Mouse (Mus musculus): ENCODE results near the gene Rapgef3. TPM values are rescaled to one million over a fixed set of nuclear protein-coding genes. Genes with fewer than 3 reads are reported as not detected.

Rapgef3 gene
- total and polyA plus RNA-seq, 3 experiments = 6.6 to 7.4 TPM; not detected in 1

GRCm38 (mm10) chr15:97767280-97768186, at the start of gene Rapgef3 (continued):
- TF ChIP-seq CTCF (IDR thresholded peaks at IDR 0.05 in 2 of 3, conservative IDR thresholded peaks at IDR 0.05 in 1 of 3; ENCODE audit: control insufficient read depth in 1 of 3, insufficient read depth in 1 of 3, low read depth in 2 of 3, low read length in 3 of 3, poor library complexity in 1 of 3, severe bottlenecking in 1 of 3) (peak; percentile 73 to 91 (median 90)), KAT2A (conservative IDR thresholded peaks at IDR 0.05; ENCODE audit: low read depth, low read length) (no peak), SIN3A (IDR thresholded peaks at IDR 0.05; ENCODE audit: low read length) (peak; percentile 70), SMC3 (IDR thresholded peaks at IDR 0.05; ENCODE audit: low read depth, low read length) (peak; percentile 95), BHLHE40 (IDR thresholded peaks at IDR 0.05; ENCODE audit: borderline replicate concordance, low read depth, low read length) (no peak)

GRCm38 (mm10) chr15:97816199-97816994, 48.6 kb upstream of the Rapgef3 start:
- H3K79me2 ChIP-seq (ENCODE audit: control insufficient read depth, insufficient read depth, low read length, poor library complexity) = peaks cover 76% of the 10 kb centered on the region
- no peak overlapping the region for H3K27ac ChIP-seq (ENCODE audit: control insufficient read depth, low read depth, low read length)
- H3K36me3 ChIP-seq (ENCODE audit: control insufficient read depth in 1 of 2, insufficient read depth in 2 of 2, low read length in 2 of 2) = peaks cover 2 to 61% of the 10 kb centered on the region in 2 experiments; a peak in 3 of 4 replicates
- DNase-seq (ENCODE audit: low read depth, low spot score) = no peak
- H3K27me3 ChIP-seq (ENCODE audit: control insufficient read depth in 1 of 2, insufficient read depth in 2 of 2, low read length in 2 of 2) = no peaks in the 10 kb centered on the region
- no peak for TF ChIP-seq MYC (IDR thresholded peaks at IDR 0.05; ENCODE audit: low read depth, low read length)
- TF ChIP-seq CTCF (IDR thresholded peaks at IDR 0.05 in 2 of 3, conservative IDR thresholded peaks at IDR 0.05 in 1 of 3; ENCODE audit: control insufficient read depth in 1 of 3, insufficient read depth in 1 of 3, low read depth in 2 of 3, low read length in 3 of 3, poor library complexity in 1 of 3, severe bottlenecking in 1 of 3) = peak; percentile 63 to 75 (median 64)
- TF ChIP-seq POLR2AphosphoS2 (IDR thresholded peaks at IDR 0.05; ENCODE audit: low read length) = no peak
- no peak for TF ChIP-seq GABPA (IDR thresholded peaks at IDR 0.05; ENCODE audit: low read depth, low read length)
- H3K4me3 ChIP-seq (ENCODE audit: control insufficient read depth in 1 of 2, insufficient read depth in 1 of 2, low read depth in 2 of 2, low read length in 2 of 2) = no peak overlapping the region
- no peaks in the 10 kb centered on the region for H3K9me3 ChIP-seq (replicated peaks; ENCODE audit: insufficient read depth, low read length)
- 0 out of 4 replicates have a peak, but pooled peaks cover 0 to 2% of the 10 kb centered on the region in 2 experiments for H3K4me1 ChIP-seq (ENCODE audit: control insufficient read depth in 1 of 2, insufficient read depth in 2 of 2, low read length in 2 of 2)
- no peak overlapping the region for H3K9ac ChIP-seq (ENCODE audit: control insufficient read depth, low read depth, low read length, poor library complexity, severe bottlenecking)

- DNase-seq (ENCODE audit: low read depth, low spot score) = no peak
- Histone ChIP-seq H3K27me3 (ENCODE audit: control insufficient read depth in 1 of 2, insufficient read depth in 2 of 2, low read length in 2 of 2) (no peaks in the 10 kb centered on the region), H3K9ac (ENCODE audit: control insufficient read depth, low read depth, low read length, poor library complexity, severe bottlenecking) (no peak overlapping the region), H3K9me3 (replicated peaks; ENCODE audit: insufficient read depth, low read length) (no peaks in the 10 kb centered on the region), H3K27ac (ENCODE audit: control insufficient read depth, low read depth, low read length) (no peak overlapping the region), H3K4me1 (ENCODE audit: control insufficient read depth in 1 of 2, insufficient read depth in 2 of 2, low read length in 2 of 2) (no peaks in the 10 kb centered on the region), H3K4me3 (ENCODE audit: control insufficient read depth in 1 of 2, insufficient read depth in 1 of 2, low read depth in 2 of 2, low read length in 2 of 2) (no peak overlapping the region), H3K79me2 (ENCODE audit: control insufficient read depth, insufficient read depth, low read length, poor library complexity) (peaks cover 65% of the 10 kb centered on the region), H3K36me3 (ENCODE audit: control insufficient read depth in 1 of 2, insufficient read depth in 2 of 2, low read length in 2 of 2) (peaks cover 2 to 58% of the 10 kb centered on the region in 2 experiments; a peak in 3 of 4 replicates)
- TF ChIP-seq E2F4 (IDR thresholded peaks at IDR 0.05; ENCODE audit: borderline replicate concordance, low read depth, low read length) = no peak
- no peak for TF ChIP-seq POLR2AphosphoS5 (IDR thresholded peaks at IDR 0.05; ENCODE audit: borderline replicate concordance, low read depth, low read length)
- no peak for TF ChIP-seq BHLHE40 (IDR thresholded peaks at IDR 0.05; ENCODE audit: borderline replicate concordance, low read depth, low read length)
- no peak for TF ChIP-seq KAT2A (conservative IDR thresholded peaks at IDR 0.05; ENCODE audit: low read depth, low read length)
- TF ChIP-seq NELFE (IDR thresholded peaks at IDR 0.05; ENCODE audit: low read depth, low read length) = no peak
- no peak; a peak in 2 of 4 replicates for TF ChIP-seq POLR2A (IDR thresholded peaks at IDR 0.05; ENCODE audit: control insufficient read depth in 1 of 2, insufficient read depth in 1 of 2, low read depth in 1 of 2, low read length in 2 of 2, poor library complexity in 1 of 2)
- TF ChIP-seq TBP (IDR thresholded peaks at IDR 0.05; ENCODE audit: low read depth, low read length) = no peak
- TF ChIP-seq POLR2AphosphoS2 (IDR thresholded peaks at IDR 0.05; ENCODE audit: low read length) = no peak; the same call in 1 of the 2 replicates
- TF ChIP-seq ZC3H11A (IDR thresholded peaks at IDR 0.05; ENCODE audit: low read depth, low read length) = no peak
- TF ChIP-seq USF1 (IDR thresholded peaks at IDR 0.05; ENCODE audit: low read depth, low read length) = no peak
- no peak for TF ChIP-seq UBTF (IDR thresholded peaks at IDR 0.05; ENCODE audit: borderline replicate concordance, insufficient read depth, low read depth, low read length)
- no peak for TF ChIP-seq USF2 (IDR thresholded peaks at IDR 0.05; ENCODE audit: borderline replicate concordance in 1 of 2, insufficient read depth in 1 of 2, low read depth in 1 of 2, low read length in 2 of 2)
- no peak for TF ChIP-seq ZMIZ1 (IDR thresholded peaks at IDR 0.05; ENCODE audit: low read depth, low read length)
- TF ChIP-seq MXI1 (IDR thresholded peaks at IDR 0.05; ENCODE audit: low read depth, low read length) = no peak
- TF ChIP-seq ZNF384 (IDR thresholded peaks at IDR 0.05; ENCODE audit: low read depth, low read length) = no peak
- no peak for TF ChIP-seq EP300 (IDR thresholded peaks at IDR 0.05; ENCODE audit: low read depth in 1 of 2, low read length in 2 of 2)
- no peak for TF ChIP-seq RAD21 (IDR thresholded peaks at IDR 0.05; ENCODE audit: low read depth, low read length)
- TF ChIP-seq GABPA (IDR thresholded peaks at IDR 0.05; ENCODE audit: low read depth, low read length) = no peak
- no peak for TF ChIP-seq ELF1 (IDR thresholded peaks at IDR 0.05; ENCODE audit: low read depth, low read length)
- TF ChIP-seq MAX (IDR thresholded peaks at IDR 0.05; ENCODE audit: low read length) = no peak
These were observed 47.5 kb upstream of the Rapgef3 start for GRCm38 (mm10) chr15:97815254-97815653.

All from MEL (cell line).